Mouse (Mus musculus): ENCODE results near the gene Mtss1l. TPM values are rescaled to one million over a fixed set of nuclear protein-coding genes. Genes with fewer than 3 reads are reported as not detected.

The Mtss1l gene
- total RNA-seq, 2 experiments from 2014 or later: 0.27 TPM; not detected in 1

DNA sequence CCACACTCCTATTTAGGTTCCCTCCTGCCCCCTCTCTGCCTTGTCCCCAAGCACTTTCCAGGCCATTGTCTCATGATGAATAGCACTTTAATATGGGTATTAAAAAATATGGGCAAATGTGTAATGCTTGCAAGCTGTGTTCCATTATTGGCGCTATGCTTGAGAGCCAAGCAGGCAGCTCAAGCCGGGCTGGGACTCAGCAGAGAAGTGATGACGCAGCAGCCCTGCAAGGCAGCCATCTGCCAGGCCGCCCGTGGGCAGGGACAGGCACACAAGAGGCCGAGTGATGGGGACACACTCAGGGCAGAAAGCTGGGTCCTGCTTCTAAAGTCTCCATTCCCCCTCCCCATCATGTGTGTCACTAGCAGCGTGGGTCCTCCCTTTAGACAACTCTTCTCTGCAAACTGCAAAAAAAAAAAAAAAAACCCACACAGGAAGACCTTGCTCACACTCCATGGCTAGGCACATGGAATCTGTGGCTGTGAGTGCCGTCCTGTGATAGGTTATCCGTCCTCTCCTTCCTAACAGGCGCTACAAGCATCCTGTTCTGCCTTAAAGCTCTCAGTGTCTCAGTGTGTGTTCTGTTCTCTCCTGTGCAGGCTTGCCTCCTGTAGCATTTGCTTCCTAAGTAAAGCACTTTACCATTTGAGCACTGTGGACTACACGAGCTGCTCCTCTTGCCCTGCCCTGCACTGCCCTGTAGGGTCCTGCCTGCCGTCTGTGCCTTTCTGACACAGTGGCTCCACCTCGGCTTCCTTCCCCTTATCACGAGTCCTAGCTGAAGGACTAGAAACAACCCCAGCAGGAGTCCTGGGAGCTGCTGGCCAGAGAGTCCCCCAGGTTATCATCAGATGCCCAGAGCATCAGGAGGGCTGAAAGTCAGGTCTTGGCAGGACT is 15.6 kb upstream of the Mtss1l start:
- ATAC-seq (replicated peaks; ENCODE audit: poor library complexity): no peak

DNA sequence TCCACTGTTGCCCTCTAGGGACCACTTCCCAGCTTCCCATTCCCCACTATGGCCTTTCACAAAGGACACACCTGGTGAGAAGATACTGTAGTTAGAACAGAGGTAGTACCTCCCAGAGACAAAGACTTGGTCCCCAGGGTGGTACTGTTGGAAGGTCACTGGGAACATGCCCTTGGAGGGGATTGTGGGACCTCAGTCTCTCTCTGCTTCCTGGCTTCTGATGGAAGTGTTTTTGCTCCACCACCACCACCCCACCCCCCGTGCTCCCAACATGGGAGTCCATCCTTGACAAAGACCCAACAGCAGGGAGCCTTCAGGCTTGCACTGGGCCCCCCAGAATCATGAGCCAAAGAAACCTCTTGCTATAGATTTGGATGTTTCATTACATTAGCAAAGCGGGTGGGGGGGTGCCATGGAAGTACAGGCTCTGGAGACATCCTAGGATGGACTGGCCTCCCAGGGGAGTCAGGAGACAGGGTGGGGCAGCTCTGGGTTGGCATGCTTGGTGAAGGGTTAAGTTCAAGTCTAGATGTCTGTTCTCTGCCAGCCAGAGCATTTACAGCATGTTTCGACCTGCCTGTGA is 14.9 kb upstream of the Mtss1l start:
- ATAC-seq (replicated peaks; ENCODE audit: poor library complexity): no peak

DNA sequence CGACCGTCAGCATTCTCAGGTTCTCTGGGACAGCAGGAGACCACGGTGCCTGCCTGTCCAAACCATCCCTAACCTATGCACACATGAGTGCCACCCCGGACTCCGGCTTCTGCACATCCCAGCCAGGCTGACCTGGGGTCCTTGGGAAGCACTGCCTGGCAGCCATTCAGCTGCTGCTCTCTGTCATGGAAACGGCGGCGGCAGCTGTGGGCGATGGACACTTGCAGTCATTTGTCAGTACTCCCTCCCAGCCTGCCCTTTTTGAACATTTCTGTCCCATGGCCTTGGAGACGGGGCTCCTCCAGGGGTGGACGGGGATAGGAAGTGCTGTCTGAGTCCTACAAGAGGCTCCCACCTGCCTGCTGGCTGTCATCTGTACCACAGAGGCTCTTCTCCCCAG is 12.8 kb upstream of the Mtss1l start:
- ATAC-seq (replicated peaks; ENCODE audit: poor library complexity): no peak

DNA sequence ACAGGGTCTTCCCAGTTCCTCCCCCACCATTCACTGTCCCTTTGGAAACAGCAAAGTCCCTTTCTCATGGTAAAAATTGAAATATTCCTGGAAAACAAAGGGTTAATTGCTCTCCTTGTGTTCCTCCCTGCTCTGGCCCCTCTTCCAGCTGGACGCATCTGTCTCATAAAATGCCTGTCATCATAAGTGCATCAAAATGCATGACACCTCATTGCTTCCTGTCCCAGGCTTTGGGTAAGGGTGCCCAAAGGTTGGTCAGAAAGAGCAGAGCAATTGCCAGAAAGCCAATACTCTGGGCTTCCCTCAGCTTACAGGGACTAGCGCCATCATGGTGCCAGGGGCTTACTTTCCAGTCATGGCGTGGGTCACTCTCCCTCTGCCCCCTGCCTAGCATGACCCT is 10.7 kb upstream of the Mtss1l start:
- ATAC-seq (replicated peaks; ENCODE audit: poor library complexity): no peak

DNA sequence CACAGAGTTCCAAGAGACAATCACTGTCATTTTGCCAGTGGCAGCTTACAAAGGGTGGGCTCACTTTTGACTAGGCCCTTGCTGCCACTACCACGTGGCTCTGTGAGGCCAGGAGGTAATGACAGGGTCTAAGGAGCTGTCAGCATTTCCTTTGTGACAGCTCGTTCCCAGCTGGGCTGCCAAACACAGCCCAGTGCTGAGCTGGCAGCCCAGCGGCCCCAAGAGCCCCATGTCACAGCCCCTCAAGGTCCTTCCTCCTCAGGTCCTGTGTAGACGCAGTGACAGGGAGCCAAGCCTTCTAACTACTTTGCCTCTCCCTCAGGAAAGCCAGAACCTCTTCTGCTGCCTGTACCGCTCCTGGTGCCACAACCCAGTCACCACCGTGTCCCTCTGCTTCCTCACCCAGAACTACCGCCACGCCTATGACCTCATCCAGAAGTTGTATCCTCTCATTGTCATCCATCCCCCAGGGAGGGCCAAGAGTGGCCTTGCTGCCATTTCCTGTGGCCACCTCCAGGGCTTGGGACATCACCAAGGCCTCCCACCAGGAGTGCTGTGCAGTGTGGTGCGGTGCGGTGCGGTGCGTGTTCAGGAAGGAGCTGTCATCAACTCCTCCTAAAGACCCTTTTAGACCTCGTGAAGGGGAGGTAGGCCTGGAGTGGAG is 9.9 kb upstream of the Mtss1l start:
- no peak for ATAC-seq (replicated peaks; ENCODE audit: poor library complexity)

DNA sequence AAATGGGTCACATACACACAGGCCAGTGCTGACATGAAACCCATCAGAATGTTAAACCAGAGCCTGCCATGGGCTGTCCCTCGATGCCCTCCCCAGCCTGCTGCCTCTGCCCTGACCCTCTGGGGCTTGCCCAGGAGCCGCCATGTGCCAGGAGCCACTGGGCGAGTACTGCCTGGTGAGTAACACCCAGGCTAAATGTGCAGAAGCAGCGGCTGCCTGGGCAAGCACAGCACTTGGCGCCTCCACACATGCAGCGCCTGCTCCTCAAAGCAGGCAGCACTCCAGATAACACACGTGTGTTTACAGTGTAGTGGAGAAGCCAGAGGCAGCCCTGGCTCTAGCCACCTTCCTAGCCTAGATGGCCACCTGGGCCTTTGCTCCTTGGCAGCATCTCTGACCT is 8.2 kb upstream of the Mtss1l start:
- no peak for ATAC-seq (replicated peaks; ENCODE audit: poor library complexity)

DNA sequence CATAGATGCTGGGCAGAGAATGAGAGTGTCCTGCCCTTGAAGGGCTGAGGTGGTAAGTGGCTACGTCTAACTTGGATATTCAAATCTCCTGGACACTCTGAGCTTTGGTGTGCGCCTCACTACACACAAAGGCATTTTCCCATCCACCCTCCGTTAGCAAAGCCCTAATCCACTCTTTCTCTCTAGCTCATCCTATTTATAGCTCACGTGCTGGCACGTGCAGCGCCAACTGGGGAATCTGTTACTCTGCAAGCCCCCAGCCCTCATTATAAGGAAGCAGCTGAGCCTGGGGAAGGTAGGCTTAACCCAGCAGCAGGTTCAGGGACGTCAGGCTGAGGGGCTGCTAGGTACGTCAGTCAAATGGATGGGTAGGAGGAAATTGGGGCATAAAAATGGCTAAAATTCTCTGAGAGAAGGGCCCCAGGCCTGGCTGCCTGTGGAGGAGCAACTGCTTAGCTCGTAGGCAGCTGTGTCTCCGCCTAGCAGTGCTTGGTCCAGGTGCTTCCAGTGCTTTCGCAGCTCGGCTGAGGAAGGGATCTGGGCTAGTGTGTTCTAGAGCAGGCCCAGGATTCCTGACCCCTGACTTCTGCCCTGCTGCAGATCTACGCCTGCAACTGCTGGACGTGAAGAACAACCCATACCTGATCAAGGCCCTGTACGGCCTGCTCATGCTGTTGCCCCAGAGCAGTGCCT is 6.3 kb upstream of the Mtss1l start:
- no peak for ATAC-seq (replicated peaks; ENCODE audit: poor library complexity)

DNA sequence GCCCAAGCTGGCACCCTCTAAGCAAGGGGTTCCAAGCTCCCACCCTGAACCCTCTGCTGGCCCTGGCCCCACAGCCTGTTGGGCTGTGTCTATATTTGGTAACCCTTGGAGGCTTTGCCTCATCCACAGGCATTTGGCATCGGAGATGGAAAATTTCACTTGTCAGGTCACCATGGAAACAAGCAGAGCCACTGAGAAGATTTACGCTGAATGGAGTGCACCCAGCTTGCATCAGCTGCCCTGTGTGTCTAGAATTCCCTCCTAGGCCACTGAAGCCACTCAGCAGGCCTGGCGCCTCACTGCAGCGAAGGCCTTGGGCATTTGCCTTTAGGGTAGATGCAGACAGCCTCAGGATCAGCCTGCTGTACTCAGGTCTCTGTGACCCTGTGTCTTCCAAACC is 5.2 kb upstream of the Mtss1l start:
- ATAC-seq (replicated peaks; ENCODE audit: poor library complexity): no peak

DNA sequence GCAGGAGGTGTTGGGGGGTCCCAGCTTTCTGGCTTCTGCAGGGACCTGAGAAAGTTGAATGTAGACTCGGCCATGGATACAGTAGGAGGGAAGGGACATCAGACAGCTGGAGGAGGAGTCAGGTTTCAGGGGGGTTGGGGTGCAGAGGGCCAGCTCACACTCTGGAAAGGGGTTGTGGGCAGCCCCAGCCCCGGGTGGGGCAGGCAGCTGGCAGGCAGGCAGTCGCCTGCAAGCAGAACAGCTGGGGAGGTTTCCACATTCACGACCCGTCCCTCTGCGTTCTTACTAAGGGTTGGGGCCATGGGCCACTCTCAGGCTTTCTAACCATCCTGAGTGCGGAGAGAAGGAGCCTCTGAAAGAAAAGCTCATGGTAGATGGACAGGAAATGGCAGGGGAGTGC is 4.1 kb upstream of the Mtss1l start:
- no peak for ATAC-seq (replicated peaks; ENCODE audit: poor library complexity)

DNA sequence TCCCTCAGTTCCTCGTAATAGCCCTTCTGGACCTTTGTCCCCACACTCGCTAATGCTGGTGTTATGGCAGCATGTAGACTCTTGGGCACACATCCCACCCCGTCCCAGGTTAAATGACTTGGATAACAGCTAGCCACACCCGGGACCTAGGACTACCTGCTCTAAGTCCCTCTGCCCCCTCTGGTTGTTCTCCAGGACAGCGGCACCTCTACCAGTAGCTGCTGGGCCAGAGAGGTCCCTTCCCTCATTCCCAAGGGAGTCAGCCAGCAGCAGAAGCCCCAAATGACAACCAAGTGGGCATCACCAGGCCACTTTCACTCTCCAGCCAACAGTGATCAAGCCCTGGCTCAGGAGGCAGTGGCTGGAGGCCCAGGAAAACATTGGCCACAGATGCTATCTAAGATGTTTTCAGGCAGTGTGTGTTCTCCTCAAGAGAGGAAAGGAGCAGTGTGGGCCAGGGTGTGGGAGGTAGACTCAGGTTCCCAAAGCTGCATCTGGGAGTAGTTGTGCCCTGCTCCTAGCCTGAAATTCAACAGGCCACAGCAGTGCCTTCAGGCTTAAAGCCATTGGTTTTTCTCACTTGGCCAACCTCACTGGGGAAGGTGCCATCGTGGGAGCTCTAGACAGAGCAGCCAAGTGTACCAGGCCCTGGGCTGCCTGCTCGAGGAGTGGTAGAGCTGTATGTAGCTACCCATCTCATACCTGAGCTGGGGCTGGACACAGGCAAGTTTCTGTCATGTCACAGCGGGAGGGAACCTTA is 2.9 kb upstream of the Mtss1l start:
- ATAC-seq (replicated peaks; ENCODE audit: poor library complexity): no peak

DNA sequence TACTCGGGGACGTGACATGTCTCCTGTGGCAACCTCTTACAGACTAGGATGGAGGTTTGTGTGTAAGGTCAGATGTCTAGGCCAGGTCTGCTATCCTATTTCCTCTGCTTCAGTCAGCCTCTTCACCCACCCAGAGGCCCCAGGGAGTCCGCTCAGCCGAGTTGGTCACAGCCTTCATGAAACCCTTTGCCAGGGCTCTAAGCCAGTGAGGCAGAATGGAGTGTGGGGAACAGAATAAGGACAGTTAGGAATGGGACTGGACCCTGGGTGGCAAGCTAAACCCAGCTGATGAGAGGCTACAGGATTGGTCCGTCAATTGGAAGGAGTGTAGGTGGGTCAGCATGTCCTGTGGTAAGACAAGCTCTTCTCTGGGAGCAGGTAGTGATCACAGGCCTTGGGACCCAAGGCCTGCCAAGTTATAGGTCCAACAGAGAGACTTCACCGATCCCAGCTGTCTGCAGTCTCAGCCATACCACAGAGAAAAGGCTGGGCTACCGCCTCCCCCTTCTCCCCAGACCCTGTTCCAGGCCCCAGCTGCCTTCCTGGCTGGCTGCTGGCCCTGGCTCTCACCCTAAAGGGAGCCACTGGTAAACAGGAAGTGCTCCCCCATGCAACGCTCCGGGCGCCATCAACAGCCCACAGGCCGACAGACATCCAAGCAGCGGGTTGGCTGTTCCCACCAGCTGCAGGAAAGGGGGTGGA is 2.2 kb upstream of the Mtss1l start:
- ATAC-seq (replicated peaks; ENCODE audit: poor library complexity): peak; percentile 19

DNA sequence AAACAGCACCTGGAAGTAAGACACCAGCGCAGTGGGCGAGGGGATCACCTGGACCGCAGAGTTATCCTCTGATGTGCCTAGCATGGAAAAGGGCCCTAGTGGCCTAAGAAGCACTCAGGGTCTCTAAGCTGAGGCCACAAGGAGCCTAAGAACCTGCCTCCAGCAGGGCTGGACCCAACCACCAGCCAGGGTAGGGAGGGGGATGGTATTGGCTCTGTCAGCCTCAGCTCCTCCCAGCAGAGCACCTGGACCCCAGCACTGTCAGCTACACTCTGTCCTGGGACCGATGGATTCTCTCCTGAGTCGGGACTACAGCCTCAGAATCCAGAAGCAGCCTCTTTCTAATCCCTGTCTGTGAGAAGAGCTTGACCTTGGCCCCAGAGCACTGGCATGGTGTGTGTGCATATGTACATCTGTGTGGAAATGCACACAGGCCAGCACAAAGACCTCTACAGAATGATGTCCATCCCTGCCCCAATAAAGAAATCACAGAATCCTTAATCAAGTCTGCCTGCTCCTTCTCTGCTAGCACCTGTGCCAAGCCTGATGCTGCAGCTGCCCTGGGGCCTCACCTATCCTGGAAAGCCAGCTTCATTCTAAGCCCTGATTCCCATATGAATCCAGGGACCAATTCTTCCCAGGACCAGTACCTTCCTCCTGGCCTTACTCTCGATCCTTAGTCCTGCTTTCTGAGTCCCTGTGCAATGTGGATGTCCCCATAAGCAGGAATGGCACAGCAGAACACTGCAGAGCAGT is 1.2 kb upstream of the Mtss1l start:
- no peak for ATAC-seq (replicated peaks; ENCODE audit: poor library complexity)

DNA sequence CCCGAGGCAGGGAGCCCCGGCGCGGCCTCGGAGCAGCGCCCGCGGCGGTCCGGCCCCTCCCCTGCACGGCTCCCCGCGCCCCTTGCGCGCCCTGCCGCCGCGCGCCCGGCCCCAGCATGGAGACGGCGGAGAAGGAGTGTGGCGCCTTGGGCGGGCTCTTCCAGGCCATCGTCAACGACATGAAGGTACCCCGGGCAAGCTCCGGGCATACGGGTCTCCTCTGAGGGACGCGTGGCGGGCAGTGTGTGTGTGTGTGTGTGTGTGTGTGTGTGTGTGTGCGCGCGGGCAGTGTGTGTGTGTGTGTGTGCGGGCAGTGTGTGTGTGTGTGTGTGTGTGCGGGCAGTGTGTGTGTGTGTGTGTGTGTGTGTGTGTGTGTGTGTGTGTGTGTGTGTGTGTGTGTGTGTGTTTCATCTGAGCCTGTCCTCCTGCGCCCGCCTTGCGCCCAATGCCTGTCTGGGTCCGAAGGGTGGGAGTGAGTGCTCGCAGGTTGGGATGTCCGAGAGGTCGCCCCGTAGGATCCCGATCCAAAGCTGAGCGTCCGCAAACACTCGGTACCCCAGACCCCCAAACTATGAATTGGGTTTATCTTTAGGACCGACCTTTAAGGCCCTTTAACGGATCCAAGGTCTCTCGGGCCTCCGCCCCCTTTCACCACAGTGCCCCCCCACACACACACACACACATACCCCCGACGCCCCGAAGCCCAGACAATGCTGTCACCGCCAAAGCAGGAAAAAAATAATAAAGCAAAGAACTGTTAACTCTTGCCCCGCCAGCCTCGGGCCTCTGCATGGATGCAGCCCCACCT is 534 bp downstream of the Mtss1l start:
- peak; percentile 32 for ATAC-seq (replicated peaks; ENCODE audit: poor library complexity)

DNA sequence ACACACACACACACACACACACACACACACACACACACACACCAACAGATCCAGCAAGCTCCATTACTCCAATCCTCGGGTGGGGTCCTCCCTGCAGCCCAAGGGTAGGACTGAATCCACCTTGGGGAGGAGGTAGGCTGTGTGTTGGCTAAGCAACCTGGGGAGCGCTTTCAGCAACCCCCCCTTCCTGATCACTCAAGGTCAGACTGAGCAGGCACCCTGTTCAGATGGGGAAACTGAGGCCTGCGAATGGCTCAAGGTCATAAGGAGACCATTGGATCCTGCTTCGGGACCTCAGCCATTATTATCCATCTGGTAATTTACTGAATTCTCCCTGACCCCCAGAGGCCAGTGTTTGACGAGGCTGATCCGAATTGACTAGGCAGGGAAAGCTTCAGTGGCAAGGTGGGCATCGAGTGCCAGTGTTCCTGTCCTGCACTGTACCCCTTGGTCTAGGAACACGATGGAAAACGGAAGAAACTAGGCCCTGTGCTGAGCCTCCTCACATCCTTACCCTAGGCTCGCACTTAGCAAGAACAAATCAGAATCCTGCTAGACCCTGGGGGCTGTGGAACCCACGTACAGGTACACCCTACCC is 1.2 kb downstream of the Mtss1l start:
- ATAC-seq (replicated peaks; ENCODE audit: poor library complexity): no peak

DNA sequence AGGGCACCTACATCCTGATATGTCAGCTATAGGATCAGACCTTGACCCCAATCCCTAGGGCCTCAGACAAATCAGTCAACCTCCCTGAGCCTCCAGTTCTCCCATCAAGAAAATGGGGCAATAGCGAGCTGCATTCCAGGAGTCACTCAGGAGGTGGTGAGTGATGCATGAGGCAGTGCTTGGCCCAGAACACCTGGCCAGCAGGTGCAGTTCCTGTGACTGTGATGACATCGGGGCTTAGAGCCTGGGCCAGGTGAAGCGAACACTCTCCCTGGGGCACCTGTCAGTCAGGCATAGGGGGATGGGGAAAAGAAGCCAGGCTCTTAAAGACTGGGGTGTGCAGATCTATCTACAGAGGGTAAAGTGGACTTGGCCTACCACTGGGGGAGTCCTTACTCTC is 3.2 kb downstream of the Mtss1l start:
- no peak for ATAC-seq (replicated peaks; ENCODE audit: poor library complexity)

DNA sequence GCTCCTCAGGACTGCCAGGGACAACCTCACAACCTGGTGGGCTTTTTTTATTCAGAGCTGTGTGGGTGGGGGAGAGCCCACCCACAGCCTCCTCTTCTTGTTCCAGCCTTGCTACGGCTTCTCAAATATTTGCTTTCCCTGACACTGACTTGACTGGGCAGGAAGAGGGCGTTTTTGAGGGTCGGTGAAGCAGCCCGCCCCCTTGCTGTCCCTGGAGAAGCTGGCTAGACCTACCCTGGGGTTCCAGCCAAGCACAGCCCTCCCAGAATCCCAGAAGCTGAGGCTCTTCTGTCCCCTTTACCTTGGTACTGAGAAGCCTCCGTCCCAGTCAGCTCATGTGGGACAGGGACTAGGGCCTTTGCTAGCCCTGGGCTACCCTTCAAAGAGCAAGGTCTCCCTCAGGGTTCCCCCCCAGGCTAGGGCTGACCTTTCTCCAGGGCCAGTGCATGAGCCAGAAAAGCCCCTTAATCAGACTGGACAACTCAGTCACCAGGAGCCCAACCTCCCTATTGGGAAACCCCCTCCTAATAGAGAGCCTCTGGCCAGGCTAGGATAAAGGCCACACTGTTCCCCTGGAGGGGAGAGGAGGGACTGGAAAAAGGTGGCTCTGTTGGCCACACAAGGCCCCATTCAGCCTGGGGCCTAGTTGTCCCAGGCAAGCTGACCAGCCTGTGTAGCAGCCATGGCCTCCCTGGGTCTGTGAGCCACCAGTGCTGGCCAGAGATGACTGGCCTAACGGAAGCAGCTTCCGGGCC is 4.0 kb downstream of the Mtss1l start:
- ATAC-seq (replicated peaks; ENCODE audit: poor library complexity): no peak

DNA sequence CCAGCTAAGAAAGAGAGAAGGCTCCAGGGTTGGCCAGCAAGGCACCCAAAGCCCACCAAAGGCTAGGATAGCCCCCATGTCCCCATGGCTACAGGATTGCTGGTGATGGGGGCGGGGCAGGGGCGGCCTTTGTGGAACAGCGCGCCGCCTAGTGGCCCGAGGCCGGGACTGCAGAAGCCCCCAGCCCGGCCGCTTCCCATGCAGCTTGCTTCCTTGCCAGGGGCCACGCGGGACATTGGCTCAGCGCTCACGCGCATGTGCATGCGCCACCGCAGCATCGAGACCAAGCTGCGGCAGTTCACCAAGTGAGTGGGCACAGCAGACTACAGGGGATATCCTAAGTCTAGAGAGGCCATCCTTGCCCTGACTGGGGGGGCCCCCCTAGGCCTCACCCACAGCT is 5.6 kb downstream of the Mtss1l start:
- ATAC-seq (replicated peaks; ENCODE audit: poor library complexity): peak; percentile 66

Data from megakaryocyte progenitor cell, adult 5-6 weeks (primary cell).